Mouse (Mus musculus) central nervous system, embryonic 14 days (tissue): ENCODE measurements around the gene Anxa4. TPM values are rescaled to one million over a fixed set of nuclear protein-coding genes. Genes with fewer than 3 reads are reported as not detected.

Experiments
- polyA plus RNA-seq: library from polyadenylated mRNA; depleted of rRNA; stranded (reverse); fragments of >200 nt; gene quantifications from 2 replicates; pipeline ENCODE4 v1.2.3, GENCODE M21; 2012; rRNA removed

Gene Anxa4
- polyA plus RNA-seq: 4.5 and 9.4 TPM in 2 replicates

GRCm38 (mm10) chr6:86793021-86793815, at the start of gene Anxa4:
TSS of gene Anxa4 (minus strand) at chr6:86793584.

GRCm38 (mm10) chr6:86733183-86733876, 60.1 kb downstream of the Anxa4 start, which contains the start of gene Gmcl1:
TSS of gene Gmcl1 (minus strand) at chr6:86733383.

Other genes with a start within 250 kb of the Anxa4 start
- 1.4 and 2.6 TPM in 2 replicates for gene Asprv1, start 165.4 kb downstream of the Anxa4 start, polyA plus RNA-seq
- 19.0 and 19.1 TPM in 2 replicates for gene Mxd1, start 124.4 kb downstream of the Anxa4 start, polyA plus RNA-seq
- 61.2 and 76.3 TPM in 2 replicates for gene Snrnp27, start 109.1 kb downstream of the Anxa4 start, polyA plus RNA-seq
- 34.3 and 37.4 TPM in 2 replicates for gene Gmcl1, start 60.2 kb downstream of the Anxa4 start, polyA plus RNA-seq
- gene Aak1, start 55.9 kb upstream of the Anxa4 start, polyA plus RNA-seq: 38.6 and 39.2 TPM in 2 replicates
- gene Nfu1, start 215.7 kb upstream of the Anxa4 start, polyA plus RNA-seq: 173 and 178 TPM in 2 replicates
- 25.7 and 30.0 TPM in 2 replicates for gene Gfpt1, start 249.3 kb upstream of the Anxa4 start, polyA plus RNA-seq